Mouse (Mus musculus) G1E (cell line): ENCODE measurements around the gene Rnf150.

Experiments
- CTCF ChIP-seq: IDR thresholded peaks from 2 replicates; pipeline ENCODE4 v1.5.1; 2012; ENCODE audit warnings: low read depth, low read length, inconsistent platforms, mixed read lengths
- GATA1 ChIP-seq: IDR thresholded peaks from 2 replicates; pipeline ENCODE4 v1.6.1; 2012; ENCODE audit warnings: borderline replicate concordance, low read length, inconsistent platforms, mixed read lengths
- GATA2 ChIP-seq: IDR thresholded peaks from 2 replicates; pipeline ENCODE4 v1.6.1; 2012; ENCODE audit warnings: low read depth, low read length, inconsistent platforms, borderline replicate concordance
- POLR2AphosphoS5 ChIP-seq: IDR thresholded peaks from 2 replicates; pipeline ENCODE4 v1.6.1; 2012; ENCODE audit warnings: low read depth, low read length, inconsistent platforms; ENCODE audit not compliant: insufficient replicate concordance
- TAL1 ChIP-seq: conservative IDR thresholded peaks from 2 replicates; pipeline ENCODE4 v1.6.1; 2012; ENCODE audit warnings: low read depth, low read length, inconsistent platforms, mixed read lengths

DNA sequence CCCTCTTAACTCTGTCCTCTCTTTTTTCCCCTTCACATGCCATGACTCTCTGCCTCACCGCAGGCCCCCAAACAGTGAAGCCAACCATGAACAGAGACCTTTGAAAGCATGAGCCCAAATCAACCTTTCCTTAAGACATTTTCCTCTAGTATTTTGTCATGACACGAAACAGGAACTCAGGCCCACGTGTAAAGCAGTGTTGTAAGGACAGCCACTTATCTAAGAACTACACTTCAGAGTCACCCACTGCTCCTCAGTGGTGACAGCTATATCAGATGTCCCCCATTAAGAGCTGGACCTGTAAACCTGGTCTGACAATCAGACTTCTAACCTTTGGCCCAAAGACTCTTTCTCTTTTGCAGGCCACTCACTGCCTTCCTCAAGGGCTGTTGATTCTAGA is 40.3 kb downstream of the Rnf150 start:
- no peak for TF ChIP-seq CTCF
- no peak for TF ChIP-seq GATA1
- TF ChIP-seq TAL1 = no peak
- TF ChIP-seq GATA2 = no peak
- no peak for TF ChIP-seq POLR2AphosphoS5
